Mouse (Mus musculus): ENCODE measurements around the gene Lsamp.

DNA sequence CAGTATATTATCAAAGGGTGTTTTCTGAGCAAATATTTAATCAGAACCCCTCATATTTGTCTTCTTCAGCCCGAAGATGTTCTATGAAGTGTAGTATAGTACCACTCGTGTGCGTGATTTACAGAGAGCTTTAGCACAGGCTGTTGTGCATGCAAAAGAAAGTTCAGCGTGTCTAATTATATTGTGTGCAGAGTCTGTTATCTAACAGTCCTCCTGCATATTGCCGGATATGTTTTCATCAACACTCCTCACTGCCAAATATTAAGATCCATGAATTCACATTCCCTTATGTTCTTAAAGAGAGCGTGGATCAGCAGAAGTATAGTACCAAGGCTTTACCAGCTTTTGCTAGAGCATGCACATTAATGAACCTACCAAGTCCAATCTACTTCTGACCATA lies 1862.7 kb downstream of the Lsamp start:
- TF ChIP-seq CTCF (IDR thresholded peaks at IDR 0.05; ENCODE audit: extremely low read depth, insufficient read depth, insufficient read length, insufficient replicate concordance) (no peak), POLR2A (IDR thresholded peaks at IDR 0.05; ENCODE audit: low read depth, low read length) (no peak)
